Mouse (Mus musculus) MEL (cell line): ENCODE data around the gene Fkrp. TPM values are rescaled to one million over a fixed set of nuclear protein-coding genes. Genes with fewer than 3 reads are reported as not detected.

ENCODE experiments used
- DNase-seq: peaks from one replicate; pipeline ENCODE4 v3.0.0; 2011; ENCODE audit warnings: low read depth, low spot score
- H3K27ac ChIP-seq: 2 replicates; pipeline ENCODE4 v1.5.1; 2012; ENCODE audit warnings: low read depth, mild to moderate bottlenecking, control low read depth, low read length, moderate library complexity; ENCODE audit not compliant: control insufficient read depth
- H3K27me3 ChIP-seq, 2 experiments: fragments of 150-350 bp in 1 of 2; sonication (generic) in 1 of 2; 2 replicates each; pipeline ENCODE4 v1.6.1; 2012; ENCODE audit warnings: low read length in 2 of 2, mild to moderate bottlenecking in 2 of 2, improper control_type of control experiment in 1 of 2, moderate library complexity in 1 of 2; ENCODE audit not compliant: insufficient read depth in 2 of 2, control insufficient read depth in 1 of 2
- H3K36me3 ChIP-seq, 2 experiments: 2 replicates each; pipeline ENCODE4 v1.6.1; 2012 to 2014; ENCODE audit warnings: low read length in 2 of 2, improper control_type of control experiment in 1 of 2, inconsistent platforms in 1 of 2, mild to moderate bottlenecking in 1 of 2; ENCODE audit not compliant: insufficient read depth in 2 of 2, control insufficient read depth in 1 of 2
- H3K4me1 ChIP-seq, 2 experiments: fragments of 150-350 bp in 1 of 2; sonication (generic) in 1 of 2; 2 replicates each; pipeline ENCODE4 v1.6.1; 2012; ENCODE audit warnings: low read length in 2 of 2, improper control_type of control experiment in 1 of 2, mild to moderate bottlenecking in 1 of 2; ENCODE audit not compliant: insufficient read depth in 2 of 2, control insufficient read depth in 1 of 2
- H3K4me3 ChIP-seq, 2 experiments: fragments of 150-350 bp in 1 of 2; sonication (generic) in 1 of 2; 2 replicates each; pipeline ENCODE4 v1.5.1; 2012; ENCODE audit warnings: low read depth in 2 of 2, low read length in 2 of 2, mild to moderate bottlenecking in 2 of 2, moderate library complexity in 2 of 2, control low read depth in 1 of 2, improper control_type of control experiment in 1 of 2; ENCODE audit not compliant: control insufficient read depth in 1 of 2, insufficient read depth in 1 of 2
- H3K79me2 ChIP-seq: 2 replicates; pipeline ENCODE4 v1.6.1; 2012; ENCODE audit warnings: mild to moderate bottlenecking, low read length, moderate library complexity; ENCODE audit not compliant: control insufficient read depth, poor library complexity, insufficient read depth
- H3K9ac ChIP-seq: 2 replicates; pipeline ENCODE4 v1.6.1; 2012; ENCODE audit warnings: low read depth, mild to moderate bottlenecking, control low read depth, low read length, moderate library complexity; ENCODE audit not compliant: control insufficient read depth, poor library complexity, severe bottlenecking
- H3K9me3 ChIP-seq: fragments of 150-350 bp; sonication (generic); replicated peaks from 2 replicates; pipeline ENCODE4 v1.6.1; 2012; ENCODE audit warnings: mild to moderate bottlenecking, low read length, improper control_type of control experiment, moderate library complexity; ENCODE audit not compliant: insufficient read depth
- BHLHE40 ChIP-seq: IDR thresholded peaks from 2 replicates; pipeline ENCODE4 v1.6.1; 2012; ENCODE audit warnings: low read depth, mild to moderate bottlenecking, inconsistent platforms, low read length, improper control_type of control experiment, borderline replicate concordance
- CTCF ChIP-seq, 3 experiments: IDR thresholded peaks in 2 of 3; conservative IDR thresholded peaks in 1 of 3; 2 replicates each; pipeline ENCODE4 v1.5.1; 2011 to 2012; ENCODE audit warnings: low read length in 3 of 3, low read depth in 2 of 3, mild to moderate bottlenecking in 2 of 3, improper control_type of control experiment in 1 of 3, inconsistent platforms in 1 of 3, mixed read lengths in 1 of 3, moderate library complexity in 1 of 3; ENCODE audit not compliant: control insufficient read depth in 1 of 3, insufficient read depth in 1 of 3, poor library complexity in 1 of 3, severe bottlenecking in 1 of 3
- E2F4 ChIP-seq: IDR thresholded peaks from 2 replicates; pipeline ENCODE4 v1.6.1; 2011; ENCODE audit warnings: low read depth, low read length, improper control_type of control experiment, borderline replicate concordance
- EP300 ChIP-seq, 2 experiments: IDR thresholded peaks; 2 replicates each; pipeline ENCODE4 v1.6.1; 2011; ENCODE audit warnings: improper control_type of control experiment in 2 of 2, low read length in 2 of 2, low read depth in 1 of 2, mild to moderate bottlenecking in 1 of 2
- ETS1 ChIP-seq: IDR thresholded peaks from 2 replicates; pipeline ENCODE4 v1.6.1; 2012; ENCODE audit warnings: low read depth, mild to moderate bottlenecking, inconsistent platforms, low read length, improper control_type of control experiment, moderate library complexity
- KAT2A ChIP-seq: conservative IDR thresholded peaks from 2 replicates; pipeline ENCODE4 v1.6.1; 2012; ENCODE audit warnings: low read depth, low read length, improper control_type of control experiment, inconsistent platforms
- MAFK ChIP-seq: IDR thresholded peaks from 2 replicates; pipeline ENCODE4 v1.6.1; 2011; ENCODE audit warnings: low read depth, mild to moderate bottlenecking, low read length, improper control_type of control experiment, borderline replicate concordance
- MAZ ChIP-seq: IDR thresholded peaks from 2 replicates; pipeline ENCODE4 v1.6.1; 2012; ENCODE audit warnings: low read depth, mild to moderate bottlenecking, inconsistent platforms, low read length, improper control_type of control experiment
- MXI1 ChIP-seq: IDR thresholded peaks from 2 replicates; pipeline ENCODE4 v1.6.1; 2011; ENCODE audit warnings: mild to moderate bottlenecking, low read depth, low read length, improper control_type of control experiment
- POLR2A ChIP-seq, 2 experiments: IDR thresholded peaks; 2 replicates each; pipeline ENCODE4 v1.6.1; 2011 to 2012; ENCODE audit warnings: low read length in 2 of 2, mild to moderate bottlenecking in 2 of 2, control low read depth in 1 of 2, improper control_type of control experiment in 1 of 2, low read depth in 1 of 2, moderate library complexity in 1 of 2; ENCODE audit not compliant: control insufficient read depth in 1 of 2, insufficient read depth in 1 of 2, poor library complexity in 1 of 2
- POLR2AphosphoS2 ChIP-seq: IDR thresholded peaks from 2 replicates; pipeline ENCODE4 v1.6.1; 2011; ENCODE audit warnings: low read length, improper control_type of control experiment
- POLR2AphosphoS5 ChIP-seq: IDR thresholded peaks from 2 replicates; pipeline ENCODE4 v1.6.1; 2012; ENCODE audit warnings: low read depth, borderline replicate concordance, mild to moderate bottlenecking, inconsistent platforms, low read length, moderate library complexity, mixed read lengths
- TAL1 ChIP-seq: IDR thresholded peaks from 2 replicates; pipeline ENCODE4 v1.6.1; 2012; ENCODE audit warnings: mild to moderate bottlenecking, inconsistent platforms, low read length, moderate library complexity, mixed read lengths
- TCF12 ChIP-seq: IDR thresholded peaks from 2 replicates; pipeline ENCODE4 v1.6.1; 2014; ENCODE audit warnings: low read depth, mild to moderate bottlenecking, inconsistent platforms, low read length, improper control_type of control experiment, moderate library complexity
- UBTF ChIP-seq: IDR thresholded peaks from 2 replicates; pipeline ENCODE4 v1.6.1; 2012; ENCODE audit warnings: low read depth, mild to moderate bottlenecking, inconsistent platforms, low read length, improper control_type of control experiment, moderate library complexity, borderline replicate concordance; ENCODE audit not compliant: insufficient read depth
- ZC3H11A ChIP-seq: IDR thresholded peaks from 2 replicates; pipeline ENCODE4 v1.6.1; 2012; ENCODE audit warnings: low read depth, mild to moderate bottlenecking, inconsistent platforms, low read length, improper control_type of control experiment
- ZMIZ1 ChIP-seq: IDR thresholded peaks from 2 replicates; pipeline ENCODE4 v1.6.1; 2012; ENCODE audit warnings: low read depth, mild to moderate bottlenecking, inconsistent platforms, low read length, improper control_type of control experiment, moderate library complexity
- ZNF384 ChIP-seq: IDR thresholded peaks from 2 replicates; pipeline ENCODE4 v1.6.1; 2012; ENCODE audit warnings: low read depth, mild to moderate bottlenecking, inconsistent platforms, low read length, improper control_type of control experiment
- polyA plus RNA-seq, 2 experiments: library from polyadenylated mRNA; stranded (reverse) in 1 of 2; unstranded in 1 of 2; fragments of >175 nt in 1 of 2; fragments of >200 nt in 1 of 2; gene quantifications; 2 replicates each; pipeline versions ENCODE4 v1.2.1 to v1.2.4; 2012; ENCODE audit warnings: low replicate concordance in 2 of 2, low read depth in 1 of 2; ENCODE audit not compliant: insufficient read length in 2 of 2, insufficient read depth in 1 of 2, missing spikeins in 1 of 2
- total RNA-seq: library from RNA; depleted of rRNA; stranded (reverse); fragments of 300-350 nt; gene quantifications from 2 replicates; pipeline ENCODE4 v1.2.3, GENCODE M21; 2012

The Fkrp gene
- total and polyA plus RNA-seq, 3 experiments, result 15.9 to 19.2 TPM; not detected in 1

DNA sequence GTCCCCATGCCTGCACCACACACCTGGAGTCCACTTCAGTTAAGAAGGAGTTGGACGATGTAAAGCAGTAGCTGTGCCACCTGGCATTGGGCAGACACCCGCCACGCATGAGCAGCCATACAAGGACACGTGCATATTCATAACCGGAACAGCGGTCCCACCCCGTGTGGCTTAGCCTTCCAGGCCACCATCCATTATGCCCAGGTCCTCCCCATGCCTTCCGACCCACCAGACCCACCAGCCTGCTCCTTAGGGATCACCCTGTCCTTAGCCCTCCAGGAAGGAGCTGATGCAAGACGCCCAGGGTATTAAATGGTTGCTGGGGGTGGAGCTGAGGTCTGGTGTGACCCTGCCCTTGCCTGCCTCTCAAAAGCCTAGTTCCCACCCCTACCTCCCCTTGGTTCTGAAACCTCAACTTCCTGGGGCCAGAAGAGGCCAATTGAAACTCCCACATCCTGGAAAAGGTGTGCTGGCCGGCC, 32.0 kb downstream of the Fkrp start (continued):
- no peak for TF ChIP-seq TCF12
- no peak for TF ChIP-seq ZNF384
- TF ChIP-seq UBTF, result no peak
- no peak for TF ChIP-seq ZC3H11A
- no peak for TF ChIP-seq CTCF (IDR thresholded peaks at IDR 0.05 in 2 of 3, conservative IDR thresholded peaks at IDR 0.05 in 1 of 3; ENCODE audit: control insufficient read depth in 1 of 3, insufficient read depth in 1 of 3, low read depth in 2 of 3, low read length in 3 of 3, poor library complexity in 1 of 3, severe bottlenecking in 1 of 3)
- TF ChIP-seq ETS1, result no peak
- TF ChIP-seq TAL1, result no peak

DNA sequence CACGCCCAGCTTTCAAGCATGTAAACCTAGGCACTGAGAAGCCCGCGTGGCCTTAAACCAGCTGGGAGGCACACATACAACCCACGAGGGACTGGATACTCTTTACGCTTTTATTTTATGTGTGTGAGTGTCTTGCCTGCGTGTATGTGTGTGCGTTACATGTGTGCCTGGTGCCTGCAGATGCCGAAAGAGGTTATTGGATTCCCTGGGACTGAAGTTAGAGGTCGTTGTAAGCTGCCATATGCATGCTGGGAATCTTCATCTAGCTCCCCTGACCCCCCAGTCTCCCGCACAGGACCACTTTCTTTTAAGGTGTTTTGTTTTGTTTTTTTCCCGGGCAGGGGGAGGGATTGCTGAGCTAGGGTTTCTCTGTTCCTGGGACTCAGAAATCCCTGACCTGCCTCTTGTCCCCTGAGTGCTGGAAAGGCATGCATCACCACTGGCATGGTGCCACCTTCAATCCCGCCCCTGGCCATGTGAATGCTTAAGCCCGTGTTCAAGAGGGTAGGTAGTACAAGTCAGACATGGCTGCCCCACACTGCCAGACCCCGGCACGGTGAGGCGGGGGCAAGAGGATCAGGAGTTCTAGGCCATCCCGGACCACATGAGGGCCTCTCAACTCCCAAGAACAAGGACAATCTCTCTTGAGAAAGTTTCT, 32.6 kb downstream of the Fkrp start:
- peak overlapping the region; percentile 77 for H3K27ac ChIP-seq
- H3K4me3 ChIP-seq, result peak overlapping the region; percentile 61 to 64
- H3K9me3 ChIP-seq, result no peaks in the 10 kb centered on the region
- peaks cover 2 to 17% of the 10 kb centered on the region in 2 experiments; a peak in 3 of 4 replicates for H3K36me3 ChIP-seq
- peak overlapping the region; percentile 85 for H3K9ac ChIP-seq
- H3K79me2 ChIP-seq, result peaks cover 50% of the 10 kb centered on the region
- no peaks in the 10 kb centered on the region for H3K27me3 ChIP-seq
- peak; percentile 81 for DNase-seq
- TF ChIP-seq ZMIZ1 (no peak), POLR2A (IDR thresholded peaks at IDR 0.05; ENCODE audit: control insufficient read depth in 1 of 2, insufficient read depth in 1 of 2, low read depth in 1 of 2, low read length in 2 of 2, poor library complexity in 1 of 2) (peak; percentile 11 to 46; a peak in 2 of 4 replicates), E2F4 (no peak; the same call in 1 of the 2 replicates), POLR2AphosphoS5 (0 out of 2 replicates have a peak, but pooled peaks have one; percentile 26), MXI1 (peak; percentile 73), EP300 (IDR thresholded peaks at IDR 0.05; ENCODE audit: low read depth in 1 of 2, low read length in 2 of 2) (no peak), POLR2AphosphoS2 (peak; percentile 3; the same call in 1 of the 2 replicates), KAT2A (0 out of 2 replicates have a peak, but pooled peaks have one; percentile 8), BHLHE40 (0 out of 2 replicates have a peak, but pooled peaks have one; percentile 14), MAZ (0 out of 2 replicates have a peak, but pooled peaks have one; percentile 6), MAFK (0 out of 2 replicates have a peak, but pooled peaks have one; percentile 12)
- H3K4me1 ChIP-seq, result peaks cover 0 to 10% of the 10 kb centered on the region in 2 experiments; a peak in 3 of 4 replicates
